Mouse (Mus musculus): ENCODE results near the gene Irf2bpl.
A peak's percentile ranks its signal among the peaks of the same experiment; 100 is the strongest.

The Irf2bpl gene

GRCm38 (mm10) chr12:86898448-86898847 is 13.8 kb upstream of the Irf2bpl start:
- DNase-seq = no peak

GRCm38 (mm10) chr12:86897769-86898273 is 13.2 kb upstream of the Irf2bpl start:
- no peak for DNase-seq

GRCm38 (mm10) chr12:86896921-86897512 is 12.4 kb upstream of the Irf2bpl start:
- peak; percentile 65 to 75 for DNase-seq

GRCm38 (mm10) chr12:86896441-86896890 is 11.9 kb upstream of the Irf2bpl start:
- DNase-seq = no peak

GRCm38 (mm10) chr12:86895703-86896409 is 11.3 kb upstream of the Irf2bpl start:
- no peak for DNase-seq

- peak in 1 of 2 experiments; percentile 49 for DNase-seq
Observed at GRCm38 (mm10) chr12:86894841-86895428, 10.3 kb upstream of the Irf2bpl start.

GRCm38 (mm10) chr12:86894184-86894839 is 9.7 kb upstream of the Irf2bpl start:
- peak; percentile 99 for DNase-seq

- peak; percentile 54 to 61 for DNase-seq
Observed at GRCm38 (mm10) chr12:86893326-86894183, 9.0 kb upstream of the Irf2bpl start.

GRCm38 (mm10) chr12:86892711-86893311 is 8.2 kb upstream of the Irf2bpl start:
- DNase-seq = peak in 1 of 2 experiments; percentile 65

GRCm38 (mm10) chr12:86891786-86892702 is 7.4 kb upstream of the Irf2bpl start:
- DNase-seq = peak; percentile 92 to 95

- DNase-seq = peak in 1 of 2 experiments; percentile 50
Observed at GRCm38 (mm10) chr12:86891454-86891785, 6.8 kb upstream of the Irf2bpl start.

- DNase-seq = peak in 1 of 2 experiments; percentile 56
Observed at GRCm38 (mm10) chr12:86890796-86891301, 6.3 kb upstream of the Irf2bpl start.

GRCm38 (mm10) chr12:86890091-86890720 is 5.6 kb upstream of the Irf2bpl start:
- peak; percentile 55 to 69 for DNase-seq

GRCm38 (mm10) chr12:86889103-86889644 is 4.6 kb upstream of the Irf2bpl start:
- peak; percentile 55 to 79 for DNase-seq

- peak; percentile 89 to 96 for DNase-seq
Observed at GRCm38 (mm10) chr12:86888130-86889069, 3.8 kb upstream of the Irf2bpl start.

- no peak for DNase-seq
Observed at GRCm38 (mm10) chr12:86887381-86888129, 3.0 kb upstream of the Irf2bpl start.

GRCm38 (mm10) chr12:86886446-86886965 is 1.9 kb upstream of the Irf2bpl start:
- no peak for DNase-seq
